Mouse (Mus musculus) intestine, embryonic 16.5 days (tissue): Measurements from ENCODE around the gene Cldn3. TPM values are rescaled to one million over a fixed set of nuclear protein-coding genes. Genes with fewer than 3 reads are reported as not detected.

Source experiments
- ATAC-seq: fragments of 200-750 bp; cut with Nextera tagmentation; 2 replicates; pipeline ENCODE4 v1.8.0; 2017; ENCODE audit warnings: moderate TSS enrichment, moderate library complexity
- H3K27ac ChIP-seq: fragments of 300-500 bp; sonication (generic); 2 replicates; pipeline ENCODE4 v1.5.1; 2014; ENCODE audit warnings: mild to moderate bottlenecking, low read length
- H3K27me3 ChIP-seq: fragments of 300-500 bp; sonication (generic); replicated peaks from 2 replicates; pipeline ENCODE4 v1.6.1; 2014; ENCODE audit warnings: low read length, control low read depth, mixed read lengths; ENCODE audit not compliant: control insufficient read depth, insufficient read depth
- H3K36me3 ChIP-seq: fragments of 300-500 bp; sonication (generic); 2 replicates; pipeline ENCODE4 v1.6.1; 2014; ENCODE audit warnings: low read length, control low read depth; ENCODE audit not compliant: control insufficient read depth, insufficient read depth
- H3K4me1 ChIP-seq: fragments of 300-500 bp; sonication (generic); 2 replicates; pipeline ENCODE4 v1.6.1; 2014; ENCODE audit warnings: low read length, control low read depth, mixed read lengths; ENCODE audit not compliant: control insufficient read depth, insufficient read depth
- H3K4me2 ChIP-seq: fragments of 300-500 bp; sonication (generic); 2 replicates; pipeline ENCODE4 v1.6.1; 2014; ENCODE audit warnings: low read depth, low read length, control low read depth
- H3K4me3 ChIP-seq: fragments of 300-500 bp; sonication (generic); 2 replicates; pipeline ENCODE4 v1.5.1; 2014; ENCODE audit warnings: mild to moderate bottlenecking, low read length
- H3K9ac ChIP-seq: fragments of 300-500 bp; sonication (generic); 2 replicates; pipeline ENCODE4 v1.6.1; 2014; ENCODE audit warnings: low read depth, low read length
- H3K9me3 ChIP-seq: fragments of 300-500 bp; sonication (generic); 2 replicates; pipeline ENCODE4 v1.6.1; 2016; ENCODE audit warnings: low read length, control low read depth; ENCODE audit not compliant: control insufficient read depth
- WGBS: fragments of 180-500 bp; shearing (Covaris S2); extraction: QIAGEN DNeasy Blood & Tissue Kit; methylation state at CpG from one replicate; pipeline ENCODE4 v1.1.7; 2014; 5-methylcytosine and 5-hydroxymethylcytosine counted together
- polyA plus RNA-seq: library from polyadenylated mRNA; unstranded; fragments of >200 nt; fragmentation: Nextera tagmentation; extraction: Ambion mirVana; gene quantifications from 2 replicates; pipeline ENCODE4 v1.2.1, GENCODE M21; 2015

Cldn3 gene
- polyA plus RNA-seq, 1 experiment from 2014 or later = 217 TPM

DNA sequence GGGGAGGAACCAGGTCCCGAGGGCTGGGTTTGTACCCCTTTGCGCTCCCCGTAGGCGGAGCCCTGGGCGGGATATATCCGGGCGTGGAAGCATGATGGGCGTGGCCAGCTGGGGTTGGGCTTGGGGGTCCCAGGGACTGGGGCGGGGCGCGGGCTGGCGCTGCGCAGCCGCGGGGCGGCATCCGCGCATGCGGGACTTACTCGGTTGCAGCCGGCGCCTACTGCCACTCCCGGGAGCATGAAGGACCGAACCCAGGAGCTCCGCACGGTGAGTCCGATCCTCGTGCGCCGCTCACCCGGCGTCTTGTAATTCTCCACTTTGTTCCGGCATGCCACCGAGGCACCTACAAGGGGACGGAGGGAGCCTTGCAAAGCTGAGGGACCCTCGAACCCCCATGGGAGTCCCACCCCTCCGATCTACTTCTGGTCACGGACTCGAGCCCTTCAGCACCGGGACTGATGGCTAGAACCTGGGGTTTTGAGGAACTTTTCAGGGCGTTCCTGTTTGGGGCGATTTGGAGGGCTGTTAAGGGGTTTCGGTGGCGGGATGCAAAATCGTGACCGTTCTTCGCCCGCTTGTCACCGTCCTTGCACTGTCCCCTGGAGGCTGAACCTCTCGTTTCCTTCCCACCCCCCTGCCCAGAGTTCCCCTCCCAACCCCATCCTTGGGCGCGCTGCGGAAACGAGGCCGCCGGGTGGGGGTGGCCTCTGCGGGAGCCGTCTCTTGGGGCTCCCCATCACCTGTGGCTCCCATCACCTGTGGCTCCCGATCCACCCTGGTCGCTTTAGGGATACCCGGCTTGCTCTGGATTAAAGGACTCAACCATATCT is 37.5 kb downstream of the Cldn3 start, which contains the start of gene Stx1a:
Gene Stx1a (plus strand): TSS at position 139 of the 830 bp plus-strand sequence.
- peak within 1 kb of the TSS; percentile 33; the same call in 1 of the 2 replicates for H3K27ac ChIP-seq
- no peaks in the 10 kb centered on the region for H3K27me3 ChIP-seq
- H3K4me3 ChIP-seq = peak within 1 kb of the TSS; percentile 72
- peaks cover 28% of the 10 kb centered on the region for H3K4me1 ChIP-seq
- H3K9ac ChIP-seq = peak within 1 kb of the TSS; percentile 78
- H3K9me3 ChIP-seq = no peaks in the 10 kb centered on the region
- peak; percentile 91 for ATAC-seq
- under 1% methylated on average over 61 of the region's 61 CpGs for WGBS
- H3K36me3 ChIP-seq = no peaks in the 10 kb centered on the region
- peak within 1 kb of the TSS; percentile 95 for H3K4me2 ChIP-seq

DNA sequence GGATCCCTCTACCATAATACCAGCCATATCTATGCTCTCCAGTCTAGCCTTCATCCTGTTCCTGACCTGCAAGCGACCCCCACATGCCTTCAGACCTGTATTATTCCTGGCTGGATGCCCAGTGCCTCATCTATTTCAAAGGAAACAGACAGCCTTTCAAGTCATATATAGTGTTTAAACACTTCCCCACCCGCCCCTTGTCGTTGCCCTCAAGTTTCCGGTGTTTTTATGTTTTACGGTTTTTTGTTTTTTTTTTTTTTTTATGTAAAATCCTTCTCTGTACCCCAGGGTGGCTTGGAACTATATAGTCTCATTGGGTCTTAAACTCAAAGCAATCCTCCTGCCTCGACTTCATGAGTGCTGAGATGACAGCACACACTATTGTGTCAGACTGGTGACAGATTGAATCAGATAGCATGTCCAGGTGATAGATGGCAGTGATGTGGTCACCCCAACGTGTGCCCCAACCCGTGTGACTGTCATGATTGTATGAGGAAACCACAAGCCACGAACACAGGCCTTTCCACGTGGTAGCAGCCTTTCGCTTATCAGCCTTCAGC is 38.7 kb downstream of the Cldn3 start:
- H3K27me3 ChIP-seq = no peaks in the 10 kb centered on the region
- no peak for ATAC-seq

DNA sequence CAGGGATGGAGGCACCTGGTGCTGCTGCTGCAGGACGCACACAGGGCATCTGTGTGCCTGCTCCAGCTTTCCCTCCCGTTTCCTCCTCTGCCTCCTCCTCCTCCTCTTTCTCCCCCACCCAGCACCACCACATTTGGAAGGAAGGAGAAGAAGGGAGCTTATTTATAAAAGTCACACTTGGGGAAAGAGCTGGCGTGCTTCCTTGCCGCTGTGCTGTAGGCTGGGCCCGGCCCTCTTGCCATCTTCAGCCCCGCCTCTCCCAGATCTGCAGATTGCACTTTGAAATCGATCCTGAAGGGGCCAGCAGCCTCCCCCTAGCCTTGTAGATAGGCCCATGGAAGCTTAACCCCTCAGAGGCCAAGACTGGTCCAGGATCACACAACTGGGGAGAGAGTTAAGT is 39.9 kb downstream of the Cldn3 start:
- WGBS = 6% methylated on average over 7 of the region's 7 CpGs
- no peaks in the 10 kb centered on the region for H3K36me3 ChIP-seq
- H3K27me3 ChIP-seq = no peaks in the 10 kb centered on the region
- H3K9me3 ChIP-seq = no peaks in the 10 kb centered on the region
- H3K4me1 ChIP-seq = peaks cover 39% of the 10 kb centered on the region
- no peak for ATAC-seq
- peak overlapping the region; percentile 38 for H3K4me2 ChIP-seq
- no peak overlapping the region for H3K4me3 ChIP-seq
- H3K9ac ChIP-seq = peak overlapping the region; percentile 48
- H3K27ac ChIP-seq = no peak overlapping the region

More for the DNA sequence above, 38.7 kb downstream of the Cldn3 start:
- no peaks in the 10 kb centered on the region for H3K9me3 ChIP-seq
- WGBS = 42% methylated on average over 11 of the region's 11 CpGs
- H3K9ac ChIP-seq = peak overlapping the region; percentile 78; the same call in 1 of the 2 replicates
- no peak overlapping the region for H3K27ac ChIP-seq
- H3K36me3 ChIP-seq = no peaks in the 10 kb centered on the region
- H3K4me3 ChIP-seq = peak overlapping the region; percentile 72
- H3K4me2 ChIP-seq = peak overlapping the region; percentile 95
- H3K4me1 ChIP-seq = peaks cover 39% of the 10 kb centered on the region

DNA sequence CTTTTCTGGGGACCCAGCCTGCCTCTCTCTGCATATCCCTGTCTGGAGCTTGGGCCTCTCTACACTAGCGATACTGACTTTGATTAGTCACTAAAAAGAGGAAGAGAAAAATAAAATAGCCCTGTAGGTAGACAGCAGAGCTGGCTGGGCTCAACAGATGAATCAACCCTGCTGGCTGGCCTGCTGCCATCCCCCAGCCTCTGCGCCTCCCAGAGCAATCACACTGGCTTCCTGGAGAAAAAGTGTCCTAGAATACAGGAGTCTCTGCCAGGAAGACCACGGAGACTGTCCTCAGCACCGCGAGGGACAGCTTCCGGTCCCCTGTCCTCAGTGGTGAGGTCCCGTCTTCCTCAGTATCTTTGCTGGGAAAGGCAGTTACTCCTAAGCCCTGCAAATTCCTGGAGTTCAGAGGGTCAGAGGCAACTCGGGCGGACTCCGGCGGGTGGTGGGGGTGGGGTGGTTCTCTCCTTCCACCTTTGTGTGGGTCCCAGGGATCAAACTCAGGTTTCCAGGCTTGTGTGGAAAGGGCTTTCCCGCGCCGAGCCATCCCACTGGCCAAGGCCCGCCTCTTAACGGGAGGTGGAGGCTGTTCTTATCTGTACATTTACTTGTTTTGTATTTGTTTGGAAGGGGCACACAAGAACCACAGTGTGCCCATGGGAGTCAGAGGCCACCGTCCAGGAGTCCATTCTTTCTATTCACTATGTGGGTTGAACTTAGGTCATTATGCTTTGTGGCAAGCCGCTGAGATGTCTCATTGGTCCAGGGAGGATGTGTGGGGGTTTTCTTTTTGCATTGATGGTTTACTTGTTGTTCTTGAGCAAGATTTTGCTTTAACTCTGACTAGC is 43.2 kb downstream of the Cldn3 start:
- peak overlapping the region; percentile 25; the same call in 1 of the 2 replicates for H3K27ac ChIP-seq
- peak overlapping the region; percentile 6 for H3K9ac ChIP-seq
- peak; percentile 45 for ATAC-seq
- H3K27me3 ChIP-seq = no peaks in the 10 kb centered on the region
- no peaks in the 10 kb centered on the region for H3K36me3 ChIP-seq
- no peaks in the 10 kb centered on the region; the same call in 1 of the 2 replicates for H3K9me3 ChIP-seq
- H3K4me2 ChIP-seq = peak overlapping the region; percentile 39
- peak overlapping the region; percentile 19; the same call in 1 of the 2 replicates for H3K4me3 ChIP-seq
- H3K4me1 ChIP-seq = peaks cover 34% of the 10 kb centered on the region
- 44% methylated on average over 18 of the region's 18 CpGs for WGBS

DNA sequence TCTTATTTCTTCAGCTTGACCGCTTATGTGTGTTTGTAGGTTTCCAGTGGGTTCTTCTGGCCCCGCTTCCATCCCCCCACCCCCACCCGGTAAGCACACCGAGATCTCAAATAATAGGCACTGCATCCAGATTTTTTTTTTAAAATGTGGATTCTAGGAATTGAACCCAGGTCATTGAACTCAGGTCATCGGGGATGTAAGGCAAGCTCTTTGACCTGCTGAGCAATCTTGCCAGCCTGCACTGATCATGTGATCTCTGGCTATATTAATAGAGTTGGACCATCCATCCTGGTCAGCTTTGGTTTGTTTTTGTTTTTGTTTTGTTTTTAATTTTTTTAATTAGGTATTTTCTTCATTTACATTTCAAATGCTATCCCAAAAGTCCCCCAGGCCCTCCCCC is 46.6 kb downstream of the Cldn3 start:
- Histone ChIP-seq H3K9ac (no peak overlapping the region), H3K36me3 (no peaks in the 10 kb centered on the region), H3K27ac (no peak overlapping the region), H3K27me3 (no peaks in the 10 kb centered on the region), H3K9me3 (no peaks in the 10 kb centered on the region; the same call in 1 of the 2 replicates), H3K4me2 (no peak overlapping the region), H3K4me3 (no peak overlapping the region), H3K4me1 (peaks cover 14% of the 10 kb centered on the region)
- ATAC-seq = no peak
- 89% methylated on average over 5 of the region's 5 CpGs for WGBS

DNA sequence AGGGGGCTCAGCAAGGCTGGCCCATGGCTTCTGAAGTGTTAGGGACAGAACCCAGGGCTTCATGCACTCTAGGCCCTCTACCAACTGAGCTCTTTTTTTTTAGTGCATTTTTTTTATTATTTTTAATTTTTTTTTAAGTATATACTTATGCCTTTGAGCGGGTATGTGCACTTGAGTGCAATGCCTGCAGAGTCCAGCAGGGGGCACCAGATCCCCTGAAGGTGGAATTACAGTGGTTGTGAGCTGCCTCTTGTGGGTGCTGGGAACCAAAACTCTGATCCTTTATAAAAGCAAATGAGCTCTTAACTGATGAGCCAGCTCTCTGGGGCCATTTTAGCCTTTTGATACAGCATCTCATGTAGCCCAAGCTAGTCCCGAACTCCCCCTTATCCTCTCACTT is 48.6 kb downstream of the Cldn3 start:
- Histone ChIP-seq H3K27me3 (no peaks in the 10 kb centered on the region), H3K4me1 (peaks cover under 1% of the 10 kb centered on the region), H3K9me3 (no peaks in the 10 kb centered on the region; the same call in 1 of the 2 replicates), H3K36me3 (no peaks in the 10 kb centered on the region), H3K27ac (no peak overlapping the region), H3K4me2 (no peak overlapping the region), H3K4me3 (no peak overlapping the region), H3K9ac (no peak overlapping the region)
- ATAC-seq = no peak
- WGBS = 98% methylated on average over 2 of the region's 2 CpGs

DNA sequence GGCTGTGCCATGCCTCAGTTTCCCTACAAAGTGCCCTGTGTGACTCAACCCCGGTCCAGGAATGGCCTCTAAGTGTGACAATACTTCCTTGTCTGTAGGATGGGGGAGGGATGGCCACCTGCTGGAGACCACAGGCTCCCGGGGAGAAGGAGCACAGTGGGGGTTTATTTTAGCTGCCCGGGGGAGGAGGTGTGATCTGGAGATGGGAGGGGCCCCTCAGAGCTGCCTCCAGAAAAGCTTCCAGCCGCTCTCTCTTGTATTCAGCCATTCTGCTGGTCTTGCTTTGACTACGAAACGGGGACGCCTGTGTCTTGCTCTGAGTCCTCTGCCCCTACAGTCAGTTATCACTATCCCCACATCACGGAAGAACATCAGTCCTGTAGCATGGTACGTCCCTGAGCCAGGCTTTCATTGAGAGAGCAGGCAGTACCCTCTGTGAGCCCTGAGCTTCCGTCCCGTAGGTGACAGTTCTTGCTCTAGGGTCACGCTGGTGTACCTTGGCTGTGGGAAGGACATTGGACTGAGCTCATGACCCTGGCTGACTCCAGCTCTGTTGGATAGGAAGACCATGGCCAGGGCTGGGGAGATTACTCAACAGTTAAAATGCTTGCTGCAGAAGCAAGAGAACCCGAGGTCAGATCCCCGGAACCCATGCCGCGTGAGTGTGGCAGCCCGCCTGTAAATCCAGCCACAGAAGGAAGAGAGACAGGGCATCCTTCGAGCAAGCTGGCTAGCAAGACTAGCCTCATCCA is 49.8 kb downstream of the Cldn3 start:
- Histone ChIP-seq H3K9ac (no peak overlapping the region), H3K9me3 (no peaks in the 10 kb centered on the region; the same call in 1 of the 2 replicates), H3K27me3 (no peaks in the 10 kb centered on the region), H3K4me1 (no peaks in the 10 kb centered on the region), H3K4me3 (no peak overlapping the region), H3K27ac (no peak overlapping the region), H3K4me2 (no peak overlapping the region), H3K36me3 (no peaks in the 10 kb centered on the region)
- no peak for ATAC-seq
- WGBS = 66% methylated on average over 18 of the region's 18 CpGs
